Mouse (Mus musculus) liver, postnatal 0 days (tissue): ENCODE measurements around the gene Atad1.

Experiments
- CTCF ChIP-seq: sonication (generic); IDR thresholded peaks from 2 replicates; pipeline ENCODE4 v1.5.1; 2016; ENCODE audit warnings: antibody characterized with exemption, low read depth
- EP300 ChIP-seq: IDR thresholded peaks from 2 replicates; pipeline ENCODE4 v1.6.1; 2016; ENCODE audit warnings: antibody characterized with exemption, low read depth, mild to moderate bottlenecking

DNA sequence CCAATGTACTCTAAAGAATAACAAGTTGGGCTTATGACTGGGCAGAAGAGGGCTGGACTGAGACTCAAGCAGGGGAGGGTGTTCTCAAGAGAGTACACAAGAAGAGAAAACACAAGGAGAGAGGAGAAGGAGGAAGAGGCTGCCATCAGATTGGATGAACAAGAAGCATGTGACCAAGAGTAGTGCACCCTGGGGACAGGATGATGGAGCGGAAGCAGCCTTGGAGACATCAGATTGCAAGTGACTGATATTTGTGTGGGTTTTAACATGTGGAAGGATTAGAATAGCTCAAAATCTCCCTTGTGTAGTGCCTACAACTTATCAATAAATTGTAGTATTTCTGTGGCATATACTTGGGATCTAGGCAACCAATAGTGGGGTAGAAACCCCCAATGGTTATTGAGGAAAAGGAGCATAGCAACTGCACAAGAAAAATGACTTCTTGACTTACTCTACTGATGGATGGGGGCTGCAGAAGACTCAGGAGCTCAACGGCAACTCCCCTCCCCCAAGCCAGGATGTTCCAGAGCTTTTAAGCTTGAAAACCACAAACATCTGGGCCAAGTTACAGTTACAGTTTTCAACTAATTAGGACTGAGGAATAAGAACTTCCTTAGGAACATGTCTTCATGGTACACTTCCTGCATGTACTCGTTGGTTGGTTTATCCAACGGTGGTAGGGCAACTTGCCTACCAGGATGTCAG lies 1.2 kb upstream of the Atad1 start:
- no peak for TF ChIP-seq EP300
- TF ChIP-seq CTCF, result no peak
